17 mouse cellular contexts compared by ENCODE assay signal in genomic region chr12:107315446-107315845, GRCm38 (mm10).
"Had no signal": no experiment of that assay in that cellular context is flagged by ENCODE, and none has a peak within 500 bp of the region (broad histone marks: within the 10 kb centered on the region; RNA-seq: fewer than 3 reads in every experiment).

No protein-coding gene starts in this region.

- H3K27ac ChIP-seq: intestine, embryonic 15.5 days; limb, embryonic 12.5 days; liver, embryonic 14.5 days; midbrain, embryonic 10.5 days; neural tube, embryonic 15.5 days had no signal

- H3K27me3 ChIP-seq: intestine, embryonic 15.5 days; neural tube, embryonic 15.5 days had no signal

- DNase-seq: kidney, adult 18-20 months; kidney, postnatal 10 days; kidney, postnatal 4 days; liver; lung, adult 2 months; lung, postnatal 10 days; lung, postnatal 4 days; midbrain, embryonic 14.5 days; right cerebral cortex, postnatal 14 days; thymus, adult 18-20 months; thymus, postnatal 14 days had no signal

- H3K9ac ChIP-seq: intestine, embryonic 15.5 days; limb, embryonic 12.5 days; liver, embryonic 14.5 days; neural tube, embryonic 15.5 days had no signal

- H3K9me3 ChIP-seq: intestine, embryonic 15.5 days; limb, embryonic 12.5 days; midbrain, embryonic 10.5 days; neural tube, embryonic 15.5 days had no signal

- ATAC-seq: intestine, embryonic 15.5 days had no signal

- H3K4me2 ChIP-seq: intestine, embryonic 15.5 days; limb, embryonic 12.5 days; neural tube, embryonic 15.5 days had no signal

- H3K4me1 ChIP-seq: intestine, embryonic 15.5 days; midbrain, embryonic 10.5 days; neural tube, embryonic 15.5 days had no signal

- H3K36me3 ChIP-seq: intestine, embryonic 15.5 days; limb, embryonic 12.5 days; midbrain, embryonic 10.5 days; neural tube, embryonic 15.5 days had no signal

- H3K4me3 ChIP-seq: intestine, embryonic 15.5 days; limb, embryonic 12.5 days; midbrain, embryonic 10.5 days; myocyte; neural tube, embryonic 15.5 days had no signal
